Mouse (Mus musculus) adrenal gland, postnatal 10 days (tissue): Measurements from ENCODE around the gene Shc1. TPM values are rescaled to one million over a fixed set of nuclear protein-coding genes. Genes with fewer than 3 reads are reported as not detected.
A peak's percentile ranks its signal among the peaks of the same experiment; 100 is the strongest.

Experiments
- DNase-seq: peaks from one replicate; pipeline ENCODE4 v3.0.0; 2021; ENCODE audit warnings: mixed read lengths
- total RNA-seq, 2 experiments: library from RNA; stranded (reverse); gene quantifications; 2 replicates each; pipeline ENCODE4 v1.2.3; 2021

Gene Shc1
- total RNA-seq, 2 experiments from 2014 or later = 94.4 to 108 TPM

DNA sequence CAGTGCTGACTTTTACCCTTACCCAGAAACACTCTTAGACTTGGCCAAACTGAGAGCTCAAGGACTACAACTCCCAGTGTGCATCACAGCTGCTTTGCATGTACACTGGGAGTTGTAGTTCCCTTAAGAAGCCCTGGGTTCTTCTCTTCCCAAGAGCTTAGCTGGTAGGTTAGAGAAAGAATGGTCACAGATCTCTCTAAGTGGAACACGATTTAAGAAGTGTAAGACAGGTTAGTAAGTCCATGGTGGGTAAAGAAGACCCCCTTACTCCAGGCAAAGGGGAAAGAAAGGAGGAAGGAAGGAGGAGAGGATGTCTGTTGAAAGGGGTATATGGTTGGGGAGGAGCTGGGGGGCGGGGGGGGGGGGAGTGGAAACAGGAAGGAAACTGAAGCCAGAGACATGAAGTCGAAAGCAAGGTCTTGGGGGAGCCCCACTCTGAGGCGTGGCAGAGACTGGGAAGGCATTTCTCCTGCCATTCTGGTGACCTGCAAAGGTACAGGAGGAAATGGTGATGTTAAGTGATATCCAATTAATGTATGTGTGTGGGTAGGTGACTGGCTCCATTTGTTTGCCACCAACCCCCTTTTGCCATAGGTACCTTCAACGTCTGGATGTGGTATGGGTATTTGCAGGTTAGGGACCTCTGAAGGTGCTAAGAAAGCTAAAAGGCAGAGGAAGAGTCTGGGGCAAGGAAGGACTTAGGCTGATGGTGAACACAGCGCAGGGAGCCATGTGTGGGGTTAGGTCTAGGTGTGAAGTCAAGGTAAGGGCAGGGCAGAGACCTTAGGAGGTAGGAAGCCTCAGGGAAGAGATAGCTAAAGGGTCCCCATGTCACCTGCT lies 29.1 kb upstream of the Shc1 start:
- DNase-seq = no peak

- peak; percentile 82 for DNase-seq
Observed at GRCm38 (mm10) chr3:89390111-89390515, 28.1 kb upstream of the Shc1 start.

- DNase-seq = peak; percentile 64
Observed at GRCm38 (mm10) chr3:89390699-89391662, 27.3 kb upstream of the Shc1 start.

DNA sequence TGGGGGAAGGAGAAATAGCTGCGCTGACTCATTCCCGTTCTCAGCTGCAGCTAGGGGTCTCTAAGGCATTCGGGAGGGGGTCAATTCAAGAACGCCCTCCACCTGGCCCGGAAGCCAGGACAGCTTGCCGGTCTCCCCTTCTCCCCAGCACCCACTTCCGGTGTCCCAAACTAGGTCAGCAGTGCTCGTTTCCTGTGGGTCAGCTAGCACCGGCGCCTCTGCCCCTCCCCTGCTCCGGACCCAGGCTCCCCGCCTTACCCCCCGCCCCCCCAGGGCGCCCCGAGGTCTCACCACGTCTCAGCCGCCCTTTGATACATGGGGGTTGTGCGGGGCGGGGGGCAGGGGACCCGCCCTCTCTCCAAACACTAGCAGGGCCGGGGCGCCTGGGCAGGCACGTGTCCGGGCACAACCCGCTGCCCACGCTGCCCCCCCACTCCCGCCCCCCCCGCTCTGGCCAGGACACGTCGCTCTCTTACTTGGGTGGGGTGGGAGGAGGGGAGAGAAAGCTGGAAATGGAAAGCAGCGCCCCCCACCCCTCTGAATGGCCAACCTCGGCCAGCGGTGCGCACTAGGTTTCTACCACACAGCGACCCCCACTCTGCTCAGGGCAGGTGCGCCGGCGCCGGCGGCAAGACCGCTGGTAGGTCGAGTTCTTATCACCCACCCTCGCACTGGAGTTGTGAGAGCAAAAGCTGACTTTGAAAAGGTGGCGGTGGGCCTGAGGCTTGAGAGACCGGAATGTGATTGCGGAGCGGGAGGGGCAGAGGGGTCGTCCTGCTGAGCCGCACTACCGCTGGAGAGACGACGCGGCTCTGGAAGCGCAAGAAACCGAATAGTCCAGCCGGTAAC lies 26.4 kb upstream of the Shc1 start:
- peak; percentile 86 for DNase-seq

GRCm38 (mm10) chr3:89392871-89393311 lies 25.4 kb upstream of the Shc1 start:
- DNase-seq = peak; percentile 59

- DNase-seq = peak; percentile 99
Observed at GRCm38 (mm10) chr3:89393605-89394004, 24.6 kb upstream of the Shc1 start.

DNA sequence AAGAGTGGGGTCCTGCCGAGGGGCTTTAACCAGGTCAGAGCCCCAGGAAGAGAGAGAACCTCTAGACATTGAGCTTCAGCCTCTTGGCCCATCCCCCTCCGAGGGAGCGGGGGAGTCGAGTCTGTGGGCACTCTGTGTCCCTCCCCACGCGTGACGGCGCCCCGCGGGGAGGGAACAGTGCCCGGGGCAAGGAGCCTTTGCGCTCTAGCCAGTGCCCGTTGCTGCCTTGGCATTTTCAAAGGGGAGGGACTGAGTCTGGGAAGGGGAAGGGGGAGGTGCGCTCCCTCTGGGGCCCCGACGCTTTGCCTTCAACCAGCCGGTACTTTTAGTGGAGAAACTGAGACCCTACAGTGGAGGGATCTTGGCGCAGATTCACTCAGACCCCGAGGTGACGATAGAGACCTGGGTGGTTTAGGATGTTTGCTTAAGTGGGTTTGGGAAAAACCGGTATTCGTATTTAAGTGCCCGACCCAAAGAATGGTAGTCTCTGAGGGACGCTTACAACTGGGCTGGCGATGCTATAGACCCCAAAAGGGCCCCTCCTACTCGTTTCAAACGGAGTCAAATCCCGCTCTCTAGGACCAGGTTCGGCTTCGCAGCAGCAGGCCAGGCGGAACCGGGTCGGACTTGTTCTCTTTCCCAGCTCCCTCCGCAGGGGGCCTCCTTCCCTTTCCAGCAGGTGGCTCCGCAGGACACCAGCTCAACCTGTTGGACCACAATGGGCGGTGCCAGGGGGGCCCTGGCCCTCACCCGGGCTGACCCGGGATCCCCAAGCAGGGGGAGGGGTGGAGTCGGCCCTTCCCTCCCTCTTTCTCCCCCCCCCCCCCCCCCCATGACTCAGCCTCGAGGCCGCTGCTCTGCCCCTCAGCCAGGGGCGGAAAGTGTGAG lies 24.0 kb upstream of the Shc1 start, which contains the start of gene Zbtb7b:
Zbtb7b (minus strand) TSS at position 771 of the 888 bp plus-strand sequence.
- peak; percentile 89 for DNase-seq

DNA sequence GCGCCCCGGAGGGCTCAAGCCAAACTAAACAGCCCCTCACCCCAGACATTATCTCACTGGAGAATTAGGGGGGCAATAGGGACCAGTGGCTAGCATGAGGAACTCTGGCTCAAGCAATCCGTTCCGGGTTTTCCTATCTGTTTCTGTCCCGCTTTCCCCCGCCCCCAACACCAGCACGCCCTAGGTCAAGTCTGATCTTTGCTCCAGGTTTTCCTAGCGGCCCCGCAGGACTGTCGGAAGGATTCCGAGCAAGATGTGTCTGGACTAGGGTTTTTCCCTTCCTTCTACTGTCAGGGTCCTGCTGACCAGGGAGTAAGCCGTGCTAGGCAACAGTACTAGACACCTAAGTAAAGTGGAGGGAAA lies 23.4 kb upstream of the Shc1 start:
- peak; percentile 86 for DNase-seq

DNA sequence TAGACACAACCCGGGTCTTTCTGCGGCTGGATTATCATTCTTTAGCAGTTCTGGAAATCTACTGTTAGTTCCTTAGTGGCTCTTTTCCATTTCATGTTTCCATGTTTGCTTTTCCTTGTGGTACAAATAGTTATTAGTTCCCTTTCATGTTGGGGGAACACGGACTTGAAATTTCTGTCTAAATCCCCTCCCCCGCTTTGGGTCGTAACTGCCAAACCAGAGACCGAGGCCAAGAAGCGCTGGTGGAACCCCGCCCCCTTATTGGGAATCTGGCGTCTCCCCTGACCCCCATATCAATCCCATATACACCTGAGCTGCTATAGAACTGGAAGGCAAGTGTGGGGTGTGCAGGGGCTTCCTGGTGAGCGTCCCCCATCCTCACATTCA lies 22.8 kb upstream of the Shc1 start:
- DNase-seq = peak; percentile 48

DNA sequence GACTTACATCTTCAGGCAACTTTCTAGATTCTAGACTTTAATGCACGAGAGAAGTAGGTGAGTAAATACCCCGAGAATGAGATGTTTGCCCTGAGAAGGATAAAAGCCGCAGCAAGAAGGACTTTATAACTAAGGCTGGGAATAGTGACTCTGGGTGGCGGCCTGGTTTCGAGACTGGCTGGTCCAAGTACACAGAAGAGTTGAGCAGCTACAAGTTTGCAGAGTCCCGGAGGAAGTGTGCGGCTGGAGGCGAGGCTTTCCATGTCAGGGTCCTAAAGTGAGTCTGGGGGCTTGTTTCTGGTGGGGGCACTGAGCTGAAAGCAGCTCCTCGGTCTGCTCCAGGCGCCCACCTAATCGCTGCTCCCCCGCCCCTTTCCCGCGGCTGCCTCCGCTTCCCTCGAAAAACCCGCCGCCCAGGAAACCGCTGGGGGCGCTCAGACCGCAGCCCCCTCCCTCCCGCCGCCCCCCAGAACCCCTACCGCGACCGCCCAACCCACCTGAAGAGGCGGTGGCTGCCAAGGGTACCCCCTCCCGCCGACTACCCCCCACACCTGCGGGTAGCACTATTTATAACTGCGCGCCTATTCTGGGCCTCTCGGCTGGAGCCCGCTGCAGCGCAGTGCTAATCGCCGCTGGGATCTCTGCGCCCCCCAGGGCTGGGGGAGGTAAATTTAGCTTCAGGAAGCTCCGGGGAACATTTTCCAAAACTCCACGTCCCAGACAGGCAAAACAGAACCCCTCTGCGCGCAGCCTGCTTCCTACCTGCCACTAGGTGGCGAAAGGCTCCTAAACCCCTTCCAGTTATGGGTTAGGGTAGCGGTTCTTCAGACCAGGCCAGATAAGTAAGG lies 22.2 kb upstream of the Shc1 start:
- peak; percentile 78 for DNase-seq

DNA sequence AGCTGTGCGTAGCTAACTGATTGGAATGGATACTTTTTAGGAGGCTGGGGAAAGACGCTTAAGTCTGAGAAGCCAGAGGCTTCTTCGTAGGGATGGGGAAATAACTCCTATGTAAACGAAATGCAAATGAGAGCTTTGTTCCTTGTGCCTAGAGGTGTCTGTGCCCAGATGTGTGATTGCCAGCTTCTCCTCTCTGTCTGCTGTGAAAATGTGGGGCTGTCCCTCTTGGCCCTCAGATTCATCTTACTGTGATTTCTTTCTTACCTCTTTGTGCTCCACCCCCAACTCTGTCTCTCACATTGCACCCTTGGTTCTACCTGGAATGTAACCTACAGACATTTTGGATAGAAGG lies 21.6 kb upstream of the Shc1 start:
- no peak for DNase-seq

DNA sequence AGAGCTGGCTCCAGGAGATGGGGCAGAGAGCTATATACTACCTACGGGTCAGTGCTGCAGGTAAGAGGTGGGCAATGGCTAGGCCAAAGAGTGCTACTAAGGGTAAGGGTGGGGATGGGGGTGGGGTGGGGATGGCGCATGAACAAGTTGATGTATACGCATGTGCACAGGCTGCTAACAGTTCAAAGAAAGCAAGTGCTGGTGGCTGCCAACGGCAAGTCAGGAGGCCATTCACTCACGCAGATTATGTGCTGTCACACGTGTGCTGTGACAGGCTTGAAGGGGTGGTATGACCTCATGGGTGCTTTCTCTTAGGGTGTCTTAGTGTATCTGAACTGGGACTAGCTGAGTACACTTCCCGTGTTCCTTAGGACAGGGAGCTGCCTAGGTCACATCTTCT lies 16.9 kb upstream of the Shc1 start:
- DNase-seq = no peak

- DNase-seq = no peak
Observed at GRCm38 (mm10) chr3:89402693-89403092, 15.6 kb upstream of the Shc1 start, which contains the start of gene Lenep. Lenep (minus strand) TSS chr3:89402793.

GRCm38 (mm10) chr3:89406887-89407286 lies 11.4 kb upstream of the Shc1 start:
- no peak for DNase-seq

DNA sequence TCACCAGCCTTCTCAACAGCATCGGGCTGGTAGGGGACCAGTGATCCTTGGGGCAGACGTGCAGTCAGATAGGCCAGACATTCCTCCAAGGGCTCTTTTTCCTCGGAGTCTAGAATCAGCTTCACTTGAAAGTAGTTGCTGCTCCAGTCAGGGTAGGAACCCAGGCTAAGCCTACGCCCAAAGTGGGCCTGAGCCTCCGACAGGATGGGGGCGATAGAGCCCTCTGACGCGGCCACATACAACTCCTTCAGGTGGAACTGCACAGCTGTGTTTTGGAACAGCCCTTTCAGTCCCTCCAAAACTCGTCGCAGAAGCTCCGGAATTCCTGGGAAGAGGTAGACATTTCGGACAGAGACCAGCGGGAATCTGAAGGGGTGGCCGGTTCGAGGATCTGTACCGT lies 9.8 kb upstream of the Shc1 start:
- DNase-seq = no peak

DNA sequence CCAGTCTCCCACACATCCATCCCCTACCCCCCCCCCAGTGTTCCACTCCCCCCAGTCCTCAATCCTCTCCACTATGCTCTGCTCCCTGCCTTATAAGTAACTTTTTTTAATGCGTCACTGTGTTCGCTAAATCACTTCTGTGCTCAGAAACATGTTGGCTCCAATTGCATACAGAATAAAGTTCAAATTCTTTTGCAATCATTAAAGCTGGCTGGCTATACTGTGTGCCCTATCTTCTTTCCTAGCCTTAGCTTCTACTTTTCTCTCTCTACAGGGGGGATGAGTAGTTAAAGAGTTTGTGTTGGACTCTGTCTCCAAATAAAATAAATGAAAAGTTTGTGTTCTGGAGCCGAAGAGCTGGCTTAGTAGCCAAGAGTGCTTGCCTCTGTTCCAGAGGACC lies 8.5 kb upstream of the Shc1 start:
- DNase-seq = no peak

DNA sequence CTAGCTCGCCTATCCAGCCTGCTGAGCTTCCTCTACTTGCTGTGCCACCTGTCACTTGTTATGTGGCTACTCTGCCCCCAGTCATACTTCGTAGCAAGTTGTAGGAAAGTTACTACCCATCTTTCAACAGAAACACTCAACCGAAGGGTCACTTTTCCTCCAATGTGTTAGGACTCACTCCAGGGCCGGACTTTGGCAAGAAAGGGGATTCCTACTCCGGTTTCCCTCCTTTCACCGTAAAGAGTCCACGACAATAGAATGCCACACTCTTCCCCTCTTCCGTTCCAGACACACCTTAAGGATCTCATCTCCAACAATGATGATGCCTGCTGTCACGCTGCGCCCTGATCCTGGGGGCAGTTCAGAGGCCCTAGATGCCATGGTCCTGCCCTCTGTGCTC lies 7.4 kb upstream of the Shc1 start:
- no peak for DNase-seq

- DNase-seq = peak; percentile 96
Observed at GRCm38 (mm10) chr3:89411490-89412393, 6.5 kb upstream of the Shc1 start, which contains the start of gene Flad1. Flad1 (minus strand) TSS chr3:89411870.

- no peak for DNase-seq
Observed at GRCm38 (mm10) chr3:89416158-89416557, 2.1 kb upstream of the Shc1 start.
